Mouse (Mus musculus): ENCODE measurements around the gene Rgl1.

- TF ChIP-seq POLR2A (IDR thresholded peaks at IDR 0.05; ENCODE audit: control insufficient read depth, low read depth, low read length), result no peak
- no peak for TF ChIP-seq CTCF (IDR thresholded peaks at IDR 0.05; ENCODE audit: control insufficient read depth, insufficient read depth, insufficient replicate concordance, low read depth, low read length)
Measured at GRCm38 (mm10) chr1:152563282-152563681, 202.9 kb downstream of the Rgl1 start.
